Mouse (Mus musculus): ENCODE measurements at regions not wholly inside any gene's neighbourhood (a gene's known extent, or its start where the extent isn't known, plus 50 kb on each side); places are given as distances from the start of the nearest gene placed in this dataset.

GRCm38 (mm10) chr13:48192476-48192875 lies 68.6 kb upstream of the Id4 start:
- no peaks in the 10 kb centered on the region for H3K36me3 ChIP-seq (ENCODE audit: control insufficient read depth, insufficient read depth)
- no peak overlapping the region for H3K4me2 ChIP-seq (ENCODE audit: low read length)
- H3K4me1 ChIP-seq (replicated peaks; ENCODE audit: control insufficient read depth, insufficient read depth, low read length), result no peaks in the 10 kb centered on the region
- ATAC-seq, result no peak
- H3K9ac ChIP-seq (replicated peaks; ENCODE audit: low read depth, low read length), result no peak overlapping the region
- no peak overlapping the region for H3K27ac ChIP-seq (ENCODE audit: low read length)
- 87% methylated on average over 2 of the region's 2 CpGs for WGBS
- H3K9me3 ChIP-seq (ENCODE audit: control insufficient read depth, low read length), result no peaks in the 10 kb centered on the region
- H3K4me3 ChIP-seq (replicated peaks; ENCODE audit: low read length), result no peak overlapping the region
- no peaks in the 10 kb centered on the region for H3K27me3 ChIP-seq (replicated peaks; ENCODE audit: control insufficient read depth, insufficient read depth, low read length)

GRCm38 (mm10) chr13:48193942-48194341 lies 67.1 kb upstream of the Id4 start:
- 83% methylated on average over 5 of the region's 5 CpGs for WGBS
- no peak overlapping the region for H3K4me2 ChIP-seq (ENCODE audit: low read length)
- no peaks in the 10 kb centered on the region for H3K27me3 ChIP-seq (replicated peaks; ENCODE audit: control insufficient read depth, insufficient read depth, low read length)
- H3K9ac ChIP-seq (replicated peaks; ENCODE audit: low read depth, low read length), result no peak overlapping the region
- no peak overlapping the region for H3K27ac ChIP-seq (ENCODE audit: low read length)
- H3K36me3 ChIP-seq (ENCODE audit: control insufficient read depth, insufficient read depth), result no peaks in the 10 kb centered on the region
- no peak overlapping the region for H3K4me3 ChIP-seq (replicated peaks; ENCODE audit: low read length)
- no peaks in the 10 kb centered on the region for H3K9me3 ChIP-seq (ENCODE audit: control insufficient read depth, low read length)
- H3K4me1 ChIP-seq (replicated peaks; ENCODE audit: control insufficient read depth, insufficient read depth, low read length), result no peaks in the 10 kb centered on the region
- no peak for ATAC-seq

GRCm38 (mm10) chr13:48207824-48208223 lies 53.2 kb upstream of the Id4 start:
- WGBS, result 13% methylated on average over 4 of the region's 4 CpGs
- no peak for ATAC-seq

More at GRCm38 (mm10) chr13:48207824-48208223, 53.2 kb upstream of the Id4 start:
- H3K36me3 ChIP-seq (ENCODE audit: control insufficient read depth, insufficient read depth), result no peaks in the 10 kb centered on the region
- H3K27ac ChIP-seq (ENCODE audit: low read length), result no peak overlapping the region
- H3K4me2 ChIP-seq (ENCODE audit: low read length), result no peak overlapping the region
- H3K4me3 ChIP-seq (replicated peaks; ENCODE audit: low read length), result no peak overlapping the region
- no peaks in the 10 kb centered on the region for H3K9me3 ChIP-seq (ENCODE audit: control insufficient read depth, low read length)
- H3K27me3 ChIP-seq (replicated peaks; ENCODE audit: control insufficient read depth, insufficient read depth, low read length), result no peaks in the 10 kb centered on the region
- no peaks in the 10 kb centered on the region for H3K4me1 ChIP-seq (replicated peaks; ENCODE audit: control insufficient read depth, insufficient read depth, low read length)
- no peak overlapping the region for H3K9ac ChIP-seq (replicated peaks; ENCODE audit: low read depth, low read length)

Measured in forebrain, embryonic 16.5 days (tissue).